Mouse (Mus musculus) G1E (cell line): Measurements from ENCODE around the gene Vps4a. TPM values are rescaled to one million over a fixed set of nuclear protein-coding genes. Genes with fewer than 3 reads are reported as not detected.
A peak's percentile ranks its signal among the peaks of the same experiment; 100 is the strongest.

Experiments used
- ATAC-seq: 2 replicates; pipeline ENCODE4 v1.8.0; 2016; ENCODE audit warnings: mild to moderate bottlenecking; ENCODE audit not compliant: insufficient number of reproducible peaks, poor library complexity, low FRiP score, severe bottlenecking; ENCODE audit errors: extremely low read depth
- DNase-seq: peaks from one replicate; pipeline ENCODE4 v3.0.0; 2012; ENCODE audit warnings: low spot score
- H3K27me3 ChIP-seq: 2 replicates; pipeline ENCODE4 v1.6.1; 2012; ENCODE audit warnings: mild to moderate bottlenecking, low read length, inconsistent platforms; ENCODE audit not compliant: insufficient read depth
- H3K36me3 ChIP-seq: replicated peaks from 2 replicates; pipeline ENCODE3; 2012; ENCODE audit warnings: mild to moderate bottlenecking, inconsistent platforms
- H3K4me1 ChIP-seq: 2 replicates; pipeline ENCODE4 v1.6.1; 2012; ENCODE audit warnings: low read depth, low read length, inconsistent platforms, mixed read lengths; ENCODE audit not compliant: insufficient read depth
- H3K4me3 ChIP-seq: 2 replicates; pipeline ENCODE4 v1.5.1; 2012; ENCODE audit warnings: low read depth, mild to moderate bottlenecking, inconsistent platforms, low read length, moderate library complexity, mixed read lengths
- H3K9me3 ChIP-seq: replicated peaks from 2 replicates; pipeline ENCODE4 v1.6.1; 2012; ENCODE audit warnings: inconsistent platforms
- CTCF ChIP-seq: IDR thresholded peaks from 2 replicates; pipeline ENCODE4 v1.5.1; 2012; ENCODE audit warnings: low read depth, low read length, inconsistent platforms, mixed read lengths
- GATA1 ChIP-seq: IDR thresholded peaks from 2 replicates; pipeline ENCODE4 v1.6.1; 2012; ENCODE audit warnings: borderline replicate concordance, low read length, inconsistent platforms, mixed read lengths
- GATA2 ChIP-seq: IDR thresholded peaks from 2 replicates; pipeline ENCODE4 v1.6.1; 2012; ENCODE audit warnings: low read depth, low read length, inconsistent platforms, borderline replicate concordance
- POLR2AphosphoS5 ChIP-seq: IDR thresholded peaks from 2 replicates; pipeline ENCODE4 v1.6.1; 2012; ENCODE audit warnings: low read depth, low read length, inconsistent platforms; ENCODE audit not compliant: insufficient replicate concordance
- TAL1 ChIP-seq: conservative IDR thresholded peaks from 2 replicates; pipeline ENCODE4 v1.6.1; 2012; ENCODE audit warnings: low read depth, low read length, inconsistent platforms, mixed read lengths
- polyA plus RNA-seq: library from polyadenylated mRNA; stranded (reverse); fragments of >175 nt; gene quantifications from 2 replicates; pipeline ENCODE4 v1.2.3, GENCODE M21; 2012
- total RNA-seq, 2 experiments: library from RNA; stranded (forward) in 1 of 2; stranded (reverse) in 1 of 2; fragments of 200-1000 nt in 1 of 2; fragments of >200 nt in 1 of 2; fragmentation: Nextera tagmentation in 1 of 2; gene quantifications; 2 replicates each; pipeline ENCODE4 v1.2.3; 2014 to 2017

Gene Vps4a
- total and polyA plus RNA-seq, 3 experiments: 22.0 to 51.2 (median 27.3) TPM

- TF ChIP-seq TAL1 (no peak), GATA1 (no peak), GATA2 (no peak), POLR2AphosphoS5 (no peak), CTCF (no peak)
- no peak for ATAC-seq
- Histone ChIP-seq H3K36me3 (peaks cover 22% of the 10 kb centered on the region), H3K4me3 (no peak overlapping the region), H3K9me3 (no peaks in the 10 kb centered on the region), H3K4me1 (peaks cover 5% of the 10 kb centered on the region; the same call in 1 of the 2 replicates), H3K27me3 (no peaks in the 10 kb centered on the region)
- DNase-seq: no peak
These were observed 33.6 kb upstream of the Vps4a start for GRCm38 (mm10) chr8:106997416-106997815.

GRCm38 (mm10) chr8:106999068-106999467 lies 32.0 kb upstream of the Vps4a start:
- no peak for ATAC-seq
- TF ChIP-seq GATA1: no peak
- no peak for TF ChIP-seq POLR2AphosphoS5
- TF ChIP-seq CTCF: no peak
- no peak for TF ChIP-seq GATA2
- TF ChIP-seq TAL1: no peak

GRCm38 (mm10) chr8:107002532-107002931 lies 28.5 kb upstream of the Vps4a start:
- ATAC-seq (peak; percentile 63), DNase-seq (peak; percentile 65)
- H3K36me3 ChIP-seq: peaks cover 32% of the 10 kb centered on the region
- no peak overlapping the region for H3K4me3 ChIP-seq
- no peaks in the 10 kb centered on the region for H3K27me3 ChIP-seq
- H3K9me3 ChIP-seq: no peaks in the 10 kb centered on the region
- peaks cover 5% of the 10 kb centered on the region; the same call in 1 of the 2 replicates for H3K4me1 ChIP-seq
- TF ChIP-seq CTCF: peak; percentile 93
- TF ChIP-seq GATA1: no peak

More at GRCm38 (mm10) chr8:106999068-106999467, 32.0 kb upstream of the Vps4a start:
- Histone ChIP-seq H3K4me1 (peaks cover 5% of the 10 kb centered on the region; the same call in 1 of the 2 replicates), H3K9me3 (no peaks in the 10 kb centered on the region), H3K36me3 (peaks cover 26% of the 10 kb centered on the region), H3K4me3 (no peak overlapping the region), H3K27me3 (no peaks in the 10 kb centered on the region)
- DNase-seq: no peak

- H3K4me3 ChIP-seq: no peak overlapping the region
- no peaks in the 10 kb centered on the region for H3K27me3 ChIP-seq
- H3K9me3 ChIP-seq: no peaks in the 10 kb centered on the region
- TF ChIP-seq GATA2: no peak
- no peak for TF ChIP-seq GATA1
- TF ChIP-seq POLR2AphosphoS5: no peak
- no peak for TF ChIP-seq CTCF
- no peak for DNase-seq
- peaks cover 53% of the 10 kb centered on the region for H3K36me3 ChIP-seq
- ATAC-seq: no peak
- no peaks in the 10 kb centered on the region for H3K4me1 ChIP-seq
These were observed 23.2 kb upstream of the Vps4a start for GRCm38 (mm10) chr8:107007795-107008194.

GRCm38 (mm10) chr8:107012666-107013065 lies 18.4 kb upstream of the Vps4a start:
- TF ChIP-seq TAL1 (no peak), GATA1 (no peak), POLR2AphosphoS5 (no peak), GATA2 (no peak), CTCF (no peak)
- H3K4me3 ChIP-seq: no peak overlapping the region
- H3K4me1 ChIP-seq: no peaks in the 10 kb centered on the region
- H3K27me3 ChIP-seq: peaks cover 3% of the 10 kb centered on the region; the same call in 1 of the 2 replicates
- no peaks in the 10 kb centered on the region for H3K9me3 ChIP-seq
- ATAC-seq (no peak), DNase-seq (no peak)
- peaks cover 33% of the 10 kb centered on the region for H3K36me3 ChIP-seq

- H3K27me3 ChIP-seq: peaks cover 13% of the 10 kb centered on the region
- no peaks in the 10 kb centered on the region for H3K4me1 ChIP-seq
- no peak overlapping the region for H3K4me3 ChIP-seq
- no peaks in the 10 kb centered on the region for H3K9me3 ChIP-seq
- no peak for ATAC-seq
- TF ChIP-seq CTCF (no peak), POLR2AphosphoS5 (no peak), GATA1 (no peak), GATA2 (no peak), TAL1 (no peak)
- no peak for DNase-seq
- peaks cover 24% of the 10 kb centered on the region for H3K36me3 ChIP-seq
These were observed 16.1 kb upstream of the Vps4a start for GRCm38 (mm10) chr8:107014915-107015314.

GRCm38 (mm10) chr8:107023479-107023878 lies 7.5 kb upstream of the Vps4a start:
- no peak for DNase-seq
- no peaks in the 10 kb centered on the region for H3K9me3 ChIP-seq
- no peak for ATAC-seq
- no peak overlapping the region for H3K4me3 ChIP-seq
- peaks cover 39% of the 10 kb centered on the region for H3K27me3 ChIP-seq
- peaks cover 1% of the 10 kb centered on the region; the same call in 1 of the 2 replicates for H3K4me1 ChIP-seq
- no peak for TF ChIP-seq CTCF
- no peak for TF ChIP-seq TAL1
- TF ChIP-seq POLR2AphosphoS5: no peak
- no peak for TF ChIP-seq GATA2
- no peak for TF ChIP-seq GATA1
- H3K36me3 ChIP-seq: no peaks in the 10 kb centered on the region
